Mouse (Mus musculus): Measurements from ENCODE around the gene Afp. TPM values are rescaled to one million over a fixed set of nuclear protein-coding genes. Genes with fewer than 3 reads are reported as not detected.

Gene Afp
- 0.06 and 0.16 TPM in 2 replicates for polyA plus RNA-seq (2021; fragmentation: Nextera tagmentation)
- long read RNA-seq, experiment 1, result 0 reads
- long read RNA-seq, experiment 2, result 0 reads

DNA sequence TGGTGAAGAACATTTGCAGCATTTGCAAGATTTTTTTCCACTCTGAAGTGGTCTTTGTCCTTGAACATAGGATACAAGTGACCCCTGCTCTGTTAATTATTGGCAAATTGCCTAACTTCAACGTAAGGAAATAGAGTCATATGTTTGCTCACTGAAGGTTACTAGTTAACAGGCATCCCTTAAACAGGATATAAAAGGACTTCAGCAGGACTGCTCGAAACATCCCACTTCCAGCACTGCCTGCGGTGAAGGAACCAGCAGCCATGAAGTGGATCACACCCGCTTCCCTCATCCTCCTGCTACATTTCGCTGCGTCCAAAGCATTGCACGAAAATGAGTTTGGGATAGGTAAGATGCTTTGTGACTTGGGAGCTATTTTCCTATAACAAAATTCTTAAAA, at the start of gene Afp:
Afp (plus strand) TSS at position 220 of the 400 bp plus-strand sequence.

DNA sequence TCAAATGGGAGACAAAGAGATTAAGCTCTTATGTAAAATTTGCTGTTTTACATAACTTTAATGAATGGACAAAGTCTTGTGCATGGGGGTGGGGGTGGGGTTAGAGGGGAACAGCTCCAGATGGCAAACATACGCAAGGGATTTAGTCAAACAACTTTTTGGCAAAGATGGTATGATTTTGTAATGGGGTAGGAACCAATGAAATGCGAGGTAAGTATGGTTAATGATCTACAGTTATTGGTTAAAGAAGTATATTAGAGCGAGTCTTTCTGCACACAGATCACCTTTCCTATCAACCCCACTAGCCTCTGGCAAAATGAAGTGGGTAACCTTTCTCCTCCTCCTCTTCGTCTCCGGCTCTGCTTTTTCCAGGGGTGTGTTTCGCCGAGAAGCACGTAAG, 29.9 kb upstream of the Afp start, which contains the start of gene Alb:
Alb (plus strand) TSS at position 279 of the 400 bp plus-strand sequence.

DNA sequence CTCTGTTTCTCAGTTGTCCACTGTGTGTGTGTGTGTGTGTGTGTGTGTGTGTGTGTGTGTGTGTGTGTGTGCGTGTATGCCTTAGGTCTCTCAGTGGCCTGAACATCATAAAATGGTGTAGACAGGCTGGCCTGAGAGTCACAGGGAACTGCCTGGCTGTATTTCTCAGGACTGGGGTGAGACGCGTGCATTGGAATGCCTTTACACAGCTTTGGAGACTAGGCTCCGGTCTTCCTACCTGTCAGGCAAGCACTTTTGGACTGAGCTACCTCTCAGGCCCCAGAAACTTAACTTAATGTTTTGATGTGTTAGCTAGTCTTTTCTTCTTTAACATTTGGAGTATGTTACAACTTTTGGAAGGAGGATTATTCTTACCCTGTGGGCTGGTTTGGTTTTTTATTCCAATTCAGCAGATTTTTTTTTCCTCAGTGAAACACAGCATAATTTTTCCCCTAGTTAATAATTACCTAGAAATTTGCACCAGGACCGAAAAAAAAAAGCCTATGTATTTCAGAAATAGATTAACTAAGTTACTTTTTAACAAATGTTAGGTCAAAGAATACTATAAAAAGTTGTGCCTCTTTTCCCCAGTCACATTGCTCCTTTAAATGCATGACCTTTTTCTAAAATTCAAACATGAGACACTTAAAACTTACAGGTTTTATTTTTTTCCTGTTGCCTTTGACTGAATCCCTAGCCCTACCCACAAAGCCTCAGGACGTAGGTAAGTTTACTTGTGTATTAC, 28.0 kb downstream of the Afp start, which contains the start of gene Afm:
Afm (plus strand) TSS at position 577 of the 745 bp plus-strand sequence.

Other genes with a start within 250 kb of the Afp start
- gene Ankrd17, start 124.2 kb upstream of the Afp start, polyA plus RNA-seq (2021; fragmentation: Nextera tagmentation), result 16.2 and 16.8 TPM in 2 replicates
- 0.21 and 0.51 TPM in 2 replicates for gene Gm9958, start 123.5 kb upstream of the Afp start, polyA plus RNA-seq (2021; fragmentation: Nextera tagmentation)
- gene Alb, start 29.8 kb upstream of the Afp start, polyA plus RNA-seq (2021; fragmentation: Nextera tagmentation), result not detected in 2 replicates
- gene Afm, start 28.2 kb downstream of the Afp start, polyA plus RNA-seq (2021; fragmentation: Nextera tagmentation), result not detected in 2 replicates
- gene 5830473C10Rik, start 70.4 kb downstream of the Afp start, polyA plus RNA-seq (2021; fragmentation: Nextera tagmentation), result not detected in 2 replicates
- 0.21 and 0.28 TPM in 2 replicates for gene Rassf6, start 149.9 kb downstream of the Afp start, polyA plus RNA-seq (2021; fragmentation: Nextera tagmentation)